Mouse (Mus musculus): ENCODE measurements around the gene Mlana. TPM values are rescaled to one million over a fixed set of nuclear protein-coding genes. Genes with fewer than 3 reads are reported as not detected.

Mlana gene
- polyA plus RNA-seq (2016; fragmentation: Nextera tagmentation; extraction: Ambion mirVana): 0.26 and 0.60 TPM in 2 replicates

DNA sequence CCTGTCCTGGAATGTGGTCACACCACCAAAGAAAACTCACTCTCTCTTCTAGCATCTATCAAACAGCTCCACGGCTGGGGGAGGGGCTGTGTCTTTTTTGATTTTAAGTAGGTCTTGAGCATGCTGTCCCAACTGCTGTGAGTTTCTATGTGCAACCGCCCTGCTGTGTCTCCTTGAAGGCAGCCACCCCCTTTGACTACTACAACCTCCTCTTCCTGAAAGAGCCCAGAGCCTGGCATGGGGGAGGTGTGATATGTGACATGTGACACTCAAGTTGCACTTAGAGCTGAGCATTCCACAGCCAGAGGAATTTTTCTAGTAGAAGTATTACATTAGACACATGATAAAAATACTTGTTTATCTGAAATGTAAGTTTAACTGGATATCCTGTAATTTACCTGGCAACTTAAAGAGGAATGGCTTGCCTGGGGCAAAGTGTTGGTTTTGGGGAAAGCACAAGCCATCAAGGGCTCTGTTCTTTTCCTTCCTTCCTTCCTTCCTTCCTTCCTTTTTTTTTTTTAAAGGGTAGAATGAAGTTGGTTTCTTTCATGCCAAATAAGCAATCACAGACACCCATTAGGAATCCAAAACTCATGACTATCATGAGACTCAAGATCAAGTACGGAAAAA, at the start of gene Mlana:
Gene Mlana, plus strand, starts transcription at position 580 of the 630 bp plus-strand sequence.
- peaks cover 8% of the 10 kb centered on the region; the same call in 1 of the 2 replicates for H3K4me1 ChIP-seq (replicated peaks)
- WGBS: 49% methylated on average over 3 of the region's 3 CpGs
- 0 out of 2 replicates have a peak, but pooled peaks cover 3% of the 10 kb centered on the region for H3K9me3 ChIP-seq
- H3K36me3 ChIP-seq: no peaks in the 10 kb centered on the region
- no peaks in the 10 kb centered on the region for H3K27me3 ChIP-seq (ENCODE audit: insufficient read depth, poor library complexity, severe bottlenecking)
- H3K4me3 ChIP-seq: no peak within 1 kb of the TSS
- no peak within 1 kb of the TSS for H3K27ac ChIP-seq
- DNase-seq (ENCODE audit: low spot score): no peak

GRCm38 (mm10) chr19:29648550-29648914, 49.1 kb upstream of the Mlana start:
- Histone ChIP-seq H3K4me1 (replicated peaks) (0 out of 2 replicates have a peak, but pooled peaks cover 3% of the 10 kb centered on the region), H3K36me3 (peaks cover 22% of the 10 kb centered on the region), H3K9me3 (peaks cover 3% of the 10 kb centered on the region; the same call in 1 of the 2 replicates), H3K4me3 (peak overlapping the region; percentile 86), H3K27me3 (ENCODE audit: insufficient read depth, poor library complexity, severe bottlenecking) (no peaks in the 10 kb centered on the region), H3K27ac (peak overlapping the region; percentile 95)
- DNase-seq (ENCODE audit: low spot score): no peak
- 29% methylated on average over 4 of the region's 4 CpGs for WGBS

DNA sequence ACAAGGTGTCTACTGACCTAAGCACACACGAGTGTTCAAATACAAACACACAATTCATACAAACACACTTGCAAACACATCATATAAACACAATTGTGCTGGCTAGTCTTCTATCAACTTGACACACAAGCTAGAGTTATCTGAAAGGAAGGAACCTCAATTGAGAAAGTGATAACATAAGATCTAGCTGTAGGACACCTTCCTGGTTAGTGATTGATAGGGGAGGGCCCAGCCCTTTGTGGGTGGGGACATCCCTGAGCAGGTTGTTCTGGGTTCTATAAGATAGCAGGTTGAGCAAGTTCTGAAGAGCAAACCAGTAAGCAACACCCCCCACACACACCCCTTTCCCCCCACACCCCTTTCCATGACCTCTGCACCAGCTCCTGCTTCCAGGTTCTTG, 47.9 kb upstream of the Mlana start:
- 91% methylated on average over 1 of the region's 1 CpGs for WGBS
- peaks cover 14% of the 10 kb centered on the region for H3K36me3 ChIP-seq
- no peaks in the 10 kb centered on the region for H3K27me3 ChIP-seq (ENCODE audit: insufficient read depth, poor library complexity, severe bottlenecking)
- 0 out of 2 replicates have a peak, but pooled peaks cover 3% of the 10 kb centered on the region for H3K4me1 ChIP-seq (replicated peaks)
- H3K27ac ChIP-seq: no peak overlapping the region
- H3K9me3 ChIP-seq: peaks cover 2% of the 10 kb centered on the region; the same call in 1 of the 2 replicates
- DNase-seq (ENCODE audit: low spot score): no peak
- no peak overlapping the region for H3K4me3 ChIP-seq

- Histone ChIP-seq H3K27me3 (ENCODE audit: insufficient read depth, poor library complexity, severe bottlenecking) (no peaks in the 10 kb centered on the region), H3K9me3 (no peaks in the 10 kb centered on the region), H3K36me3 (no peaks in the 10 kb centered on the region), H3K4me3 (no peak overlapping the region), H3K27ac (no peak overlapping the region), H3K4me1 (replicated peaks) (peaks cover 6% of the 10 kb centered on the region; the same call in 1 of the 2 replicates)
- WGBS: 87% methylated on average over 9 of the region's 9 CpGs
- DNase-seq (ENCODE audit: low spot score): no peak
These were observed 43.8 kb upstream of the Mlana start for GRCm38 (mm10) chr19:29653768-29654265.

- no peak overlapping the region for H3K4me3 ChIP-seq
- H3K36me3 ChIP-seq: no peaks in the 10 kb centered on the region
- no peak for DNase-seq (ENCODE audit: low spot score)
- H3K4me1 ChIP-seq (replicated peaks): peaks cover 6% of the 10 kb centered on the region; the same call in 1 of the 2 replicates
- H3K9me3 ChIP-seq: no peaks in the 10 kb centered on the region
- H3K27ac ChIP-seq: no peak overlapping the region
- H3K27me3 ChIP-seq (ENCODE audit: insufficient read depth, poor library complexity, severe bottlenecking): no peaks in the 10 kb centered on the region
- WGBS: 24% methylated on average over 6 of the region's 6 CpGs
These were observed 42.5 kb upstream of the Mlana start for GRCm38 (mm10) chr19:29655148-29655547.

GRCm38 (mm10) chr19:29656029-29656428, 41.6 kb upstream of the Mlana start:
- Histone ChIP-seq H3K9me3 (no peaks in the 10 kb centered on the region), H3K4me3 (no peak overlapping the region), H3K36me3 (no peaks in the 10 kb centered on the region), H3K27me3 (ENCODE audit: insufficient read depth, poor library complexity, severe bottlenecking) (no peaks in the 10 kb centered on the region), H3K27ac (no peak overlapping the region), H3K4me1 (replicated peaks) (peaks cover 6% of the 10 kb centered on the region; the same call in 1 of the 2 replicates)
- 80% methylated on average over 4 of the region's 4 CpGs for WGBS
- DNase-seq (ENCODE audit: low spot score): no peak

DNA sequence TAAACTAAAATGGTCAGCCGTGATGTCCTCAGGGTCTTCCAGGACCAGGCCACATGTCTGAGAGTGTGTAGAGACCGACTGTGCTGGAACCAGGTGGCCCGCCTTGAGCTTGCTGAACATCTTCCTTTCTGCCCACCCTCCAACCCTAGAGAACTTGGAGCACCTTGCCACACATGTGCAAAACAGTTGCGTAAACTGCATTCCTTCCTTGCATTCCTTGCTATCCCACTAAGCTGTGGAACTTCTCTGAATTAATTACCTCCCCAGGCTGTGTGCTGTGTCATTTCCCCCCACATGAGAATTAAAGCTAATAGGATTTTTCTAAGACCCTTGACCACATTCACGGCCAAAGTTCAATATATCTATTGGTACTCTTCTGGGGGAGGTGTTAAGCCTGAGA, 41.0 kb upstream of the Mlana start:
- Histone ChIP-seq H3K4me1 (replicated peaks) (peaks cover 6% of the 10 kb centered on the region; the same call in 1 of the 2 replicates), H3K27me3 (ENCODE audit: insufficient read depth, poor library complexity, severe bottlenecking) (no peaks in the 10 kb centered on the region), H3K9me3 (no peaks in the 10 kb centered on the region), H3K27ac (no peak overlapping the region), H3K4me3 (no peak overlapping the region), H3K36me3 (no peaks in the 10 kb centered on the region)
- no peak for DNase-seq (ENCODE audit: low spot score)
- 81% methylated on average over 5 of the region's 5 CpGs for WGBS

- DNase-seq (ENCODE audit: low spot score): no peak
- no peaks in the 10 kb centered on the region for H3K36me3 ChIP-seq
- no peak overlapping the region for H3K4me3 ChIP-seq
- H3K27me3 ChIP-seq (ENCODE audit: insufficient read depth, poor library complexity, severe bottlenecking): no peaks in the 10 kb centered on the region
- H3K4me1 ChIP-seq (replicated peaks): peaks cover 6% of the 10 kb centered on the region; the same call in 1 of the 2 replicates
- H3K9me3 ChIP-seq: no peaks in the 10 kb centered on the region
- no peak overlapping the region for H3K27ac ChIP-seq
- 62% methylated on average over 3 of the region's 3 CpGs for WGBS
These were observed 40.6 kb upstream of the Mlana start for GRCm38 (mm10) chr19:29657033-29657432.

DNA sequence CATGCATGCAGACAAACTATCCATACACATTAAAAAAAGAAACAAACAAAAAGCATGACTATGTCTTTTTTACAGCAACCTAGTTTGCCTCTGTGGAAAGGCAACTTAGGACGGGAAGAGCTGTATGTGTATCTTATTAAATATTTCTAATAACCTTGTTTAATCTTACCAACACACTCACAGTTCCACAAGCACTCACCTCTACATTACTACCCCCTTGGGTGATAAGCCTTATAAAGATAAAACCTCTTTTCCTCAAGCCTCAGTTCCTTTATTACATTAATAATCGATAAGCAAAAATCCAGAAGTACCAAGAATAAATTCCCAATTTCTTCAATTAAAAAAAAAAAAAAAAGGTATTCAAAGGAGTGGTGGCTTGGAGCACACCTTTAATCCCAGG, 40.1 kb upstream of the Mlana start:
- peaks cover 6% of the 10 kb centered on the region; the same call in 1 of the 2 replicates for H3K4me1 ChIP-seq (replicated peaks)
- 95% methylated on average over 2 of the region's 2 CpGs for WGBS

DNA sequence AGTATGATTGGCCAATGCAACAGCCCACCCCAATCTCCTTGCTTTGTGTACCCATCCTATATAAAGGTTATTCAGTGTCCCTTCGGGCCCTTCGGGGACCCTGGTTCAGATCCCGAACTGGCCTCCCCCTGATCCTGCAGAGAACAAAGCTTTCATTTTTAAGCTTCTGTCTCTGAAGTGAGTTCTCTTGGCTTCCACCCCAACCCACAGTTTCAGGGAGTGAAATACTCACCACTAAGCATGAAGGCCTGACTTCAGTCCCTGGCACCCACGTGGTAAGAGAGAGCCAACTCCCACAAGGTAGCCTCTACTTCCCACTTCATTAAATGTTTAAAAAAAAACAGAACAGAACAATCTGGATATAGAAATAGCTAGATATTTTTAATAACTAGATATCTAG, 38.8 kb upstream of the Mlana start:
- Histone ChIP-seq H3K27ac (no peak overlapping the region), H3K27me3 (ENCODE audit: insufficient read depth, poor library complexity, severe bottlenecking) (no peaks in the 10 kb centered on the region)
- WGBS: 92% methylated on average over 4 of the region's 4 CpGs

More for the DNA sequence above, 40.1 kb upstream of the Mlana start:
- DNase-seq (ENCODE audit: low spot score): no peak
- no peaks in the 10 kb centered on the region for H3K9me3 ChIP-seq
- H3K27ac ChIP-seq: no peak overlapping the region
- H3K27me3 ChIP-seq (ENCODE audit: insufficient read depth, poor library complexity, severe bottlenecking): no peaks in the 10 kb centered on the region
- no peaks in the 10 kb centered on the region for H3K36me3 ChIP-seq
- no peak overlapping the region for H3K4me3 ChIP-seq

GRCm38 (mm10) chr19:29659705-29660104, 37.9 kb upstream of the Mlana start:
- WGBS: 67% methylated on average over 6 of the region's 6 CpGs
- no peaks in the 10 kb centered on the region for H3K27me3 ChIP-seq (ENCODE audit: insufficient read depth, poor library complexity, severe bottlenecking)
- no peak overlapping the region for H3K27ac ChIP-seq
- DNase-seq (ENCODE audit: low spot score): no peak
- no peak overlapping the region for H3K4me3 ChIP-seq
- no peaks in the 10 kb centered on the region for H3K9me3 ChIP-seq
- no peaks in the 10 kb centered on the region for H3K36me3 ChIP-seq
- peaks cover 6% of the 10 kb centered on the region; the same call in 1 of the 2 replicates for H3K4me1 ChIP-seq (replicated peaks)

More for the DNA sequence above, 38.8 kb upstream of the Mlana start:
- H3K4me3 ChIP-seq: no peak overlapping the region
- H3K36me3 ChIP-seq: no peaks in the 10 kb centered on the region
- no peak for DNase-seq (ENCODE audit: low spot score)
- no peaks in the 10 kb centered on the region for H3K9me3 ChIP-seq
- H3K4me1 ChIP-seq (replicated peaks): peaks cover 6% of the 10 kb centered on the region; the same call in 1 of the 2 replicates

GRCm38 (mm10) chr19:29660835-29661764, 36.5 kb upstream of the Mlana start:
- no peak overlapping the region for H3K4me3 ChIP-seq
- 89% methylated on average over 10 of the region's 10 CpGs for WGBS
- no peaks in the 10 kb centered on the region for H3K36me3 ChIP-seq
- no peaks in the 10 kb centered on the region for H3K9me3 ChIP-seq
- H3K27ac ChIP-seq: no peak overlapping the region
- no peak for DNase-seq (ENCODE audit: low spot score)
- no peaks in the 10 kb centered on the region for H3K27me3 ChIP-seq (ENCODE audit: insufficient read depth, poor library complexity, severe bottlenecking)
- no peaks in the 10 kb centered on the region for H3K4me1 ChIP-seq (replicated peaks)
